Comparison of ENCODE assay signal across 22 mouse cellular contexts in genomic region chr11:29614217-29614924, GRCm38 (mm10).
DNase-seq lines count a peak whose midpoint lies in the region; ATAC-seq and TF ChIP-seq lines count a peak whose summit lies in the region.
"Had no signal": no experiment of that assay in that cellular context is flagged by ENCODE, and none has a peak within 500 bp of the region (broad histone marks: within the 10 kb centered on the region; RNA-seq: fewer than 3 reads in every experiment).

No protein-coding gene starts in this region.

- no peaks in the 10 kb centered on the region for H3K36me3 ChIP-seq in limb, embryonic 12.5 days
- no peaks in the 10 kb centered on the region for H3K36me3 ChIP-seq in limb, embryonic 10.5 days
- no peaks in the 10 kb centered on the region for H3K36me3 ChIP-seq in embryonic facial prominence, embryonic 15.5 days
- no peaks in the 10 kb centered on the region for H3K36me3 ChIP-seq in intestine, embryonic 15.5 days
- no peaks in the 10 kb centered on the region for H3K36me3 ChIP-seq in liver, postnatal 0 days (replicated peaks; ENCODE audit: insufficient read depth, low read length)
- H3K36me3 ChIP-seq in midbrain, embryonic 13.5 days: no peaks in the 10 kb centered on the region
- H3K36me3 ChIP-seq: forebrain, embryonic 15.5 days; lung, embryonic 15.5 days; midbrain, embryonic 10.5 days had no signal

- H3K4me2 ChIP-seq in limb, embryonic 12.5 days: no peak overlapping the region
- 0 out of 2 replicates have a peak overlapping the region, but pooled peaks have one; percentile 19 for H3K4me2 ChIP-seq in embryonic facial prominence, embryonic 15.5 days (replicated peaks)
- H3K4me2 ChIP-seq in intestine, embryonic 15.5 days (replicated peaks): no peak overlapping the region
- H3K4me2 ChIP-seq in liver, postnatal 0 days (ENCODE audit: low read depth, low read length): no peak overlapping the region
- no peak overlapping the region for H3K4me2 ChIP-seq in midbrain, embryonic 13.5 days (replicated peaks)
- H3K4me2 ChIP-seq: forebrain, embryonic 15.5 days; lung, embryonic 15.5 days had no signal

- no peak for DNase-seq in limb, embryonic 10.5 days (ENCODE audit: low spot score)
- no peak for DNase-seq in liver, postnatal 0 days
- no peak for DNase-seq in right cerebral cortex, postnatal 10 days (ENCODE audit: low spot score in 2 of 2)
- DNase-seq in right cerebral cortex, adult 18-20 months: no peak
- DNase-seq: B cell, adult 2 months; cerebellum, adult 2 months; cerebellum, postnatal 36 days; gastrocnemius, postnatal 25 days; heart, postnatal 10 days; kidney, adult 9 months; kidney, postnatal 4 days; left cerebral cortex, postnatal 4 days; lung, postnatal 4 days; retina, postnatal 1 day; thymus, adult 18-20 months had no signal

- TF ChIP-seq CTCF in liver, postnatal 0 days (IDR thresholded peaks at IDR 0.05; ENCODE audit: low read depth): no peak

- no peaks in the 10 kb centered on the region for H3K9me3 ChIP-seq in limb, embryonic 12.5 days
- H3K9me3 ChIP-seq in limb, embryonic 10.5 days (replicated peaks): no peaks in the 10 kb centered on the region
- H3K9me3 ChIP-seq in embryonic facial prominence, embryonic 15.5 days (replicated peaks): no peaks in the 10 kb centered on the region
- H3K9me3 ChIP-seq in intestine, embryonic 15.5 days: no peaks in the 10 kb centered on the region
- H3K9me3 ChIP-seq in liver, postnatal 0 days (ENCODE audit: low read length): no peaks in the 10 kb centered on the region
- no peaks in the 10 kb centered on the region for H3K9me3 ChIP-seq in midbrain, embryonic 13.5 days
- H3K9me3 ChIP-seq: forebrain, embryonic 15.5 days; lung, embryonic 15.5 days; midbrain, embryonic 10.5 days had no signal

- H3K4me3 ChIP-seq in limb, embryonic 12.5 days (replicated peaks): no peak overlapping the region
- H3K4me3 ChIP-seq in limb, embryonic 10.5 days: no peak overlapping the region
- no peak overlapping the region for H3K4me3 ChIP-seq in embryonic facial prominence, embryonic 15.5 days (replicated peaks)
- H3K4me3 ChIP-seq in intestine, embryonic 15.5 days (replicated peaks): no peak overlapping the region
- H3K4me3 ChIP-seq in liver, postnatal 0 days (ENCODE audit: low read depth, low read length): no peak overlapping the region
- no peak overlapping the region for H3K4me3 ChIP-seq in midbrain, embryonic 13.5 days (replicated peaks)
- H3K4me3 ChIP-seq: forebrain, embryonic 15.5 days; lung, embryonic 15.5 days; midbrain, embryonic 10.5 days had no signal

- no peak overlapping the region for H3K9ac ChIP-seq in limb, embryonic 12.5 days (replicated peaks)
- no peak overlapping the region for H3K9ac ChIP-seq in embryonic facial prominence, embryonic 15.5 days
- H3K9ac ChIP-seq in intestine, embryonic 15.5 days: no peak overlapping the region
- H3K9ac ChIP-seq in liver, postnatal 0 days (replicated peaks): no peak overlapping the region
- H3K9ac ChIP-seq in midbrain, embryonic 13.5 days (replicated peaks): no peak overlapping the region
- H3K9ac ChIP-seq: forebrain, embryonic 15.5 days; lung, embryonic 15.5 days had no signal

- H3K27me3 ChIP-seq in limb, embryonic 12.5 days: no peaks in the 10 kb centered on the region
- no peaks in the 10 kb centered on the region for H3K27me3 ChIP-seq in limb, embryonic 10.5 days (ENCODE audit: low read depth, poor library complexity, severe bottlenecking)
- H3K27me3 ChIP-seq in embryonic facial prominence, embryonic 15.5 days: no peaks in the 10 kb centered on the region
- no peaks in the 10 kb centered on the region for H3K27me3 ChIP-seq in intestine, embryonic 15.5 days (replicated peaks)
- H3K27me3 ChIP-seq in liver, postnatal 0 days (ENCODE audit: insufficient read depth, low read length): no peaks in the 10 kb centered on the region
- H3K27me3 ChIP-seq in midbrain, embryonic 13.5 days: no peaks in the 10 kb centered on the region
- H3K27me3 ChIP-seq: forebrain, embryonic 15.5 days; lung, embryonic 15.5 days had no signal

- 80% methylated on average over 6 of the region's 6 CpGs for WGBS in limb, embryonic 12.5 days
- WGBS in limb, embryonic 10.5 days: 87% methylated on average over 6 of the region's 6 CpGs
- 54% methylated on average over 6 of the region's 6 CpGs for WGBS in embryonic facial prominence, embryonic 15.5 days
- WGBS in intestine, embryonic 15.5 days: 59% methylated on average over 6 of the region's 6 CpGs
- WGBS in liver, postnatal 0 days (ENCODE audit: insufficient replicate concordance): 61% methylated on average over 6 of the region's 6 CpGs
- 86% methylated on average over 6 of the region's 6 CpGs for WGBS in midbrain, embryonic 13.5 days

- H3K4me1 ChIP-seq in limb, embryonic 12.5 days (replicated peaks): no peaks in the 10 kb centered on the region
- H3K4me1 ChIP-seq in limb, embryonic 10.5 days: no peaks in the 10 kb centered on the region
- H3K4me1 ChIP-seq in embryonic facial prominence, embryonic 15.5 days: peaks cover 16% of the 10 kb centered on the region
- H3K4me1 ChIP-seq in intestine, embryonic 15.5 days (replicated peaks): no peaks in the 10 kb centered on the region; the same call in 1 of the 2 replicates
- peaks cover 12% of the 10 kb centered on the region for H3K4me1 ChIP-seq in liver, postnatal 0 days (ENCODE audit: insufficient read depth)
- H3K4me1 ChIP-seq in midbrain, embryonic 13.5 days (replicated peaks): no peaks in the 10 kb centered on the region
- H3K4me1 ChIP-seq: forebrain, embryonic 15.5 days; lung, embryonic 15.5 days; midbrain, embryonic 10.5 days had no signal

- no peak for TF ChIP-seq EP300 in liver, postnatal 0 days (IDR thresholded peaks at IDR 0.05; ENCODE audit: low read depth)

- peak; percentile 20; the same call in 1 of the 2 replicates for ATAC-seq in limb, embryonic 12.5 days (ENCODE audit: insufficient number of reproducible peaks, insufficient read depth, low FRiP score, low TSS enrichment, low read depth)
- no peak for ATAC-seq in embryonic facial prominence, embryonic 15.5 days (ENCODE audit: insufficient number of reproducible peaks, low FRiP score, low TSS enrichment, low read depth)
- ATAC-seq in intestine, embryonic 15.5 days: peak; percentile 53; the same call in 1 of the 2 replicates
- peak; percentile 83 for ATAC-seq in liver, postnatal 0 days
- no peak for ATAC-seq in midbrain, embryonic 13.5 days
- ATAC-seq: forebrain, embryonic 15.5 days had no signal

- no peak overlapping the region for H3K27ac ChIP-seq in limb, embryonic 12.5 days
- H3K27ac ChIP-seq in limb, embryonic 10.5 days: no peak overlapping the region
- H3K27ac ChIP-seq in embryonic facial prominence, embryonic 15.5 days (replicated peaks): peak overlapping the region; percentile 78
- H3K27ac ChIP-seq in intestine, embryonic 15.5 days: no peak overlapping the region
- no peak overlapping the region for H3K27ac ChIP-seq in liver, postnatal 0 days (ENCODE audit: low read depth)
- H3K27ac ChIP-seq in midbrain, embryonic 13.5 days: no peak overlapping the region
- H3K27ac ChIP-seq: forebrain, embryonic 15.5 days; lung, embryonic 15.5 days; midbrain, embryonic 10.5 days had no signal

Comparison
In these comparisons a context has a peak if more than half of its experiments do, and no peak if none do; other contexts are left out.
1. ATAC-seq: peak in limb, embryonic 12.5 days (single experiment), intestine, embryonic 15.5 days (single experiment) and liver, postnatal 0 days (single experiment); none in embryonic facial prominence, embryonic 15.5 days (single experiment) and midbrain, embryonic 13.5 days (single experiment).